Mouse (Mus musculus) heart, embryonic 14.5 days (tissue): ENCODE results near the gene Psme3. TPM values are rescaled to one million over a fixed set of nuclear protein-coding genes. Genes with fewer than 3 reads are reported as not detected.
"Not testable (repeated sequence)": the region's sequence is repeated elsewhere in the genome, so short reads cannot be mapped to it uniquely, and the experiment has no call there.

ENCODE experiments used
- ATAC-seq: fragments of 200-750 bp; cut with Nextera tagmentation; 2 replicates; pipeline ENCODE4 v1.8.0; 2017; ENCODE audit warnings: low read depth, moderate TSS enrichment; ENCODE audit not compliant: insufficient number of reproducible peaks, insufficient read depth, low FRiP score
- H3K27ac ChIP-seq, 2 experiments: fragments of 200-500 bp in 1 of 2; fragments of 300-500 bp in 1 of 2; sonication (generic) in 1 of 2; replicated peaks in 1 of 2; 2 replicates each; pipeline ENCODE4 v1.5.1; 2012 to 2014; ENCODE audit warnings: low read depth in 2 of 2, low read length in 2 of 2, control low read depth in 1 of 2, mild to moderate bottlenecking in 1 of 2, mixed read lengths in 1 of 2; ENCODE audit not compliant: control insufficient read depth in 1 of 2, insufficient read depth in 1 of 2
- H3K27me3 ChIP-seq: fragments of 300-500 bp; sonication (generic); 2 replicates; pipeline ENCODE4 v1.6.1; 2014; ENCODE audit warnings: mild to moderate bottlenecking, low read length, control low read depth; ENCODE audit not compliant: control insufficient read depth, insufficient read depth
- H3K36me3 ChIP-seq: fragments of 300-500 bp; sonication (generic); 2 replicates; pipeline ENCODE4 v1.6.1; 2014; ENCODE audit warnings: mild to moderate bottlenecking, control low read depth, low read length, mixed read lengths; ENCODE audit not compliant: control insufficient read depth, insufficient read depth
- H3K4me1 ChIP-seq, 2 experiments: fragments of 200-500 bp in 1 of 2; fragments of 300-500 bp in 1 of 2; sonication (generic) in 1 of 2; 2 replicates each; pipeline ENCODE4 v1.6.1; 2012 to 2014; ENCODE audit warnings: low read length in 2 of 2, control low read depth in 1 of 2, mixed read lengths in 1 of 2; ENCODE audit not compliant: control insufficient read depth in 2 of 2, insufficient read depth in 2 of 2
- H3K4me2 ChIP-seq: fragments of 300-500 bp; sonication (generic); 2 replicates; pipeline ENCODE4 v1.6.1; 2014; ENCODE audit warnings: mild to moderate bottlenecking, low read length
- H3K4me3 ChIP-seq, 2 experiments: fragments of 200-500 bp in 1 of 2; fragments of 300-500 bp in 1 of 2; sonication (generic) in 1 of 2; 2 replicates each; pipeline ENCODE4 v1.5.1; 2012 to 2014; ENCODE audit warnings: low read length in 2 of 2, mild to moderate bottlenecking in 2 of 2, control low read depth in 1 of 2, low read depth in 1 of 2, moderate library complexity in 1 of 2; ENCODE audit not compliant: control insufficient read depth in 1 of 2, insufficient read depth in 1 of 2
- H3K9ac ChIP-seq: fragments of 300-500 bp; sonication (generic); 2 replicates; pipeline ENCODE4 v1.6.1; 2014; ENCODE audit warnings: mild to moderate bottlenecking, low read length
- H3K9me3 ChIP-seq: fragments of 300-500 bp; sonication (generic); 2 replicates; pipeline ENCODE4 v1.6.1; 2016; ENCODE audit warnings: low read length, control low read depth; ENCODE audit not compliant: control insufficient read depth
- WGBS: fragments of 180-500 bp; shearing (Covaris S2); extraction: QIAGEN DNeasy Blood & Tissue Kit; methylation state at CpG from one replicate; pipeline ENCODE4 v1.1.7; 2014; 5-methylcytosine and 5-hydroxymethylcytosine counted together
- polyA plus RNA-seq: library from polyadenylated mRNA; unstranded; fragments of >200 nt; fragmentation: Nextera tagmentation; extraction: Ambion mirVana; gene quantifications from 2 replicates; pipeline ENCODE4 v1.2.1, GENCODE M21; 2014

Psme3 gene
- polyA plus RNA-seq, 1 experiment from 2014 or later, result 66.5 TPM

- no peak for ATAC-seq
- Histone ChIP-seq H3K4me2 (no peak overlapping the region), H3K9ac (no peak overlapping the region), H3K4me3 (no peak overlapping the region), H3K4me1 (peaks cover 7 to 12% of the 10 kb centered on the region in 2 experiments), H3K9me3 (no peaks in the 10 kb centered on the region), H3K27ac (peak overlapping the region; percentile 9 to 35; a peak in 1 of 4 replicates), H3K36me3 (peaks cover 19% of the 10 kb centered on the region), H3K27me3 (no peaks in the 10 kb centered on the region)
- WGBS, result 58% methylated on average over 6 of the region's 6 CpGs
Measured at GRCm38 (mm10) chr11:101328941-101329635, 13.1 kb downstream of the Psme3 start.

GRCm38 (mm10) chr11:101330371-101330924 is 14.4 kb downstream of the Psme3 start, which contains the start of gene Aoc3:
Aoc3 (plus strand) TSS chr11:101330605.
- Histone ChIP-seq H3K4me3 (no peak within 1 kb of the TSS), H3K4me2 (peak within 1 kb of the TSS; percentile 17; the same call in 1 of the 2 replicates), H3K27me3 (no peaks in the 10 kb centered on the region), H3K36me3 (peaks cover 7% of the 10 kb centered on the region), H3K9me3 (no peaks in the 10 kb centered on the region), H3K27ac (peak within 1 kb of the TSS; percentile 10 to 35; a peak in 1 of 4 replicates), H3K9ac (no peak within 1 kb of the TSS), H3K4me1 (peaks cover 7 to 12% of the 10 kb centered on the region in 2 experiments)
- peak; percentile 37 for ATAC-seq
- WGBS, result 48% methylated on average over 7 of the region's 7 CpGs

- H3K4me1 ChIP-seq, result peaks cover 7 to 12% of the 10 kb centered on the region in 2 experiments
- not testable (repeated sequence) for H3K36me3 ChIP-seq, H3K27me3 ChIP-seq, H3K9ac ChIP-seq, H3K4me2 ChIP-seq, H3K9me3 ChIP-seq, H3K4me3 ChIP-seq, ATAC-seq
- 59% methylated on average over 6 of the region's 6 CpGs for WGBS
- peak overlapping the region; percentile 10; a peak in 1 of 4 replicates for H3K27ac ChIP-seq
Measured at GRCm38 (mm10) chr11:101330961-101331360, 14.9 kb downstream of the Psme3 start.

GRCm38 (mm10) chr11:101332537-101332936 is 16.5 kb downstream of the Psme3 start:
- H3K4me2 ChIP-seq, result 0 out of 2 replicates have a peak overlapping the region, but pooled peaks have one; percentile 17
- H3K9ac ChIP-seq, result no peak overlapping the region
- no peaks in the 10 kb centered on the region for H3K9me3 ChIP-seq
- no peak overlapping the region for H3K4me3 ChIP-seq
- no peaks in the 10 kb centered on the region for H3K27me3 ChIP-seq
- no peak overlapping the region for H3K27ac ChIP-seq
- 62% methylated on average over 3 of the region's 3 CpGs for WGBS
- H3K36me3 ChIP-seq, result no peaks in the 10 kb centered on the region
- no peak for ATAC-seq
- H3K4me1 ChIP-seq, result peaks cover 11 to 14% of the 10 kb centered on the region in 2 experiments

GRCm38 (mm10) chr11:101334023-101334422 is 18.0 kb downstream of the Psme3 start:
- 53% methylated on average over 10 of the region's 10 CpGs for WGBS
- H3K9me3 ChIP-seq, result no peaks in the 10 kb centered on the region
- H3K4me1 ChIP-seq, result peaks cover 10% of the 10 kb centered on the region in 2 experiments
- no peak for ATAC-seq
- H3K27ac ChIP-seq, result no peak overlapping the region
- H3K4me2 ChIP-seq, result peak overlapping the region; percentile 12; the same call in 1 of the 2 replicates
- no peak overlapping the region for H3K9ac ChIP-seq
- H3K36me3 ChIP-seq, result no peaks in the 10 kb centered on the region
- no peaks in the 10 kb centered on the region for H3K27me3 ChIP-seq
- no peak overlapping the region for H3K4me3 ChIP-seq

- Histone ChIP-seq H3K9ac (no peak overlapping the region), H3K4me1 (peaks cover 7% of the 10 kb centered on the region in 2 experiments; a peak in 3 of 4 replicates), H3K9me3 (no peaks in the 10 kb centered on the region), H3K4me2 (no peak overlapping the region), H3K27me3 (no peaks in the 10 kb centered on the region), H3K4me3 (no peak overlapping the region), H3K36me3 (no peaks in the 10 kb centered on the region), H3K27ac (no peak overlapping the region)
- WGBS, result 14% methylated on average over 6 of the region's 6 CpGs
- ATAC-seq, result no peak
Measured at GRCm38 (mm10) chr11:101334516-101334915, 18.5 kb downstream of the Psme3 start.

- H3K4me1 ChIP-seq, result peaks cover 7% of the 10 kb centered on the region in 2 experiments; a peak in 3 of 4 replicates
- H3K36me3 ChIP-seq, result no peaks in the 10 kb centered on the region
- H3K9me3 ChIP-seq, result no peaks in the 10 kb centered on the region
- no peak overlapping the region for H3K9ac ChIP-seq
- H3K4me2 ChIP-seq, result no peak overlapping the region
- H3K27me3 ChIP-seq, result no peaks in the 10 kb centered on the region
- ATAC-seq, result no peak
- 78% methylated on average over 9 of the region's 9 CpGs for WGBS
- H3K27ac ChIP-seq, result no peak overlapping the region
- no peak overlapping the region for H3K4me3 ChIP-seq
Measured at GRCm38 (mm10) chr11:101335685-101336084, 19.7 kb downstream of the Psme3 start.
